Mouse (Mus musculus): Measurements from ENCODE around the gene Ppm1h. TPM values are rescaled to one million over a fixed set of nuclear protein-coding genes. Genes with fewer than 3 reads are reported as not detected.

Gene Ppm1h
- total and polyA plus RNA-seq, 3 experiments: 1.2 to 1.3 (median 1.3) TPM

DNA sequence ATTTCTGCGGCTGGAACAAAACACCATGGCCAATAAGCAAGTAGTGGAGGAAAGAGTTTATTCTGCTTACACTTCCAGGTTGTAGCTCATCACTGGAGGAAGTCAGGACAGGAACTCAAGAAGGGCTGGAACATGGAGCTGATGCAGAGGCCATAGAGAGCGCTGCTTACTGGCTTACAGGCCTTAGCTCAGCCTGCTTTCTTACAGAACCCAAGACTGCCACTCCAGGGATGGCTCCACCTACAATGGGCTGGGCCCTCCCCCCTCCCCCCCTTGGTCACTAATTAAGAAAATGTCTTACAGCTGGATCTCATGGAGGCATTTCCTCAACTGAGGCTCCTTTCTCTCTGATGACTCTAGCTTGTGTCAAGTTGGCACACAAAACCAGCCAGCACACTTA, 7.3 kb upstream of the Ppm1h start:
- DNase-seq (ENCODE audit: extremely low read depth): no peak
- in situ Hi-C loops (cut with MboI; ENCODE audit: low pct_ligation_motif_present, low pct_unique_long_range_greater_than_20kb, low sequenced_read_pairs): no loop called here
- Histone ChIP-seq H3K4me2 (ENCODE audit: insufficient read depth, low read depth, poor library complexity, severe bottlenecking) (no peak overlapping the region), H3K9ac (ENCODE audit: insufficient read depth, low read depth) (no peak overlapping the region), H3K4me3 (replicated peaks in 1 of 3; ENCODE audit: low read depth in 2 of 3, low read length in 2 of 3, poor library complexity in 1 of 3) (no peak overlapping the region), H3K4me1 (ENCODE audit: control insufficient read depth in 1 of 2, insufficient read depth in 2 of 2) (peaks cover 3 to 20% of the 10 kb centered on the region in 2 experiments; a peak in 2 of 4 replicates), H3K9me3 (replicated peaks; ENCODE audit: low read length) (no peaks in the 10 kb centered on the region), H3K27ac (ENCODE audit: insufficient read depth, low read depth) (no peak overlapping the region), H3K79me2 (replicated peaks; ENCODE audit: control insufficient read depth, extremely low read depth, insufficient read depth, poor library complexity, severe bottlenecking) (no peaks in the 10 kb centered on the region), H3K36me3 (replicated peaks in 1 of 2; ENCODE audit: control insufficient read depth in 1 of 2, insufficient read depth in 1 of 2, low read length in 1 of 2) (no peaks in the 10 kb centered on the region), H3K27me3 (replicated peaks) (no peaks in the 10 kb centered on the region)
- no peak for TF ChIP-seq HCFC1 (IDR thresholded peaks at IDR 0.05; ENCODE audit: low read depth, low read length)
- TF ChIP-seq MEF2A (IDR thresholded peaks at IDR 0.05; ENCODE audit: borderline replicate concordance, low read depth, low read length): no peak
- no peak for TF ChIP-seq JUN (IDR thresholded peaks at IDR 0.05; ENCODE audit: insufficient read depth, low read depth, low read length)
- TF ChIP-seq USF2 (conservative IDR thresholded peaks at IDR 0.05; ENCODE audit: low read depth, low read length): no peak
- no peak for TF ChIP-seq ZC3H11A (IDR thresholded peaks at IDR 0.05; ENCODE audit: low read depth, low read length)
- no peak for TF ChIP-seq UBTF (IDR thresholded peaks at IDR 0.05; ENCODE audit: low read depth, low read length)
- no peak for TF ChIP-seq ZNF384 (IDR thresholded peaks at IDR 0.05; ENCODE audit: low read depth, low read length)
- no peak for TF ChIP-seq MAFK (IDR thresholded peaks at IDR 0.05; ENCODE audit: insufficient replicate concordance, low read length)
- no peak for TF ChIP-seq E2F4 (IDR thresholded peaks at IDR 0.05; ENCODE audit: insufficient replicate concordance, low read depth, low read length)
- TF ChIP-seq SIN3A (IDR thresholded peaks at IDR 0.05; ENCODE audit: low read length): no peak
- no peak for TF ChIP-seq CTCF (conservative IDR thresholded peaks at IDR 0.05 in 1 of 2, IDR thresholded peaks at IDR 0.05 in 1 of 2; ENCODE audit: low read depth in 2 of 2, low read length in 2 of 2)
- no peak for TF ChIP-seq MYC (IDR thresholded peaks at IDR 0.05; ENCODE audit: low read depth, low read length)
- TF ChIP-seq NELFE (IDR thresholded peaks at IDR 0.05; ENCODE audit: low read depth, low read length): no peak
- dilution Hi-C loops (cut with MboI; ENCODE audit: extremely low pct_ligation_motif_present, extremely low pct_unique_long_range_greater_than_20kb, low sequenced_read_pairs): no loop called here

DNA sequence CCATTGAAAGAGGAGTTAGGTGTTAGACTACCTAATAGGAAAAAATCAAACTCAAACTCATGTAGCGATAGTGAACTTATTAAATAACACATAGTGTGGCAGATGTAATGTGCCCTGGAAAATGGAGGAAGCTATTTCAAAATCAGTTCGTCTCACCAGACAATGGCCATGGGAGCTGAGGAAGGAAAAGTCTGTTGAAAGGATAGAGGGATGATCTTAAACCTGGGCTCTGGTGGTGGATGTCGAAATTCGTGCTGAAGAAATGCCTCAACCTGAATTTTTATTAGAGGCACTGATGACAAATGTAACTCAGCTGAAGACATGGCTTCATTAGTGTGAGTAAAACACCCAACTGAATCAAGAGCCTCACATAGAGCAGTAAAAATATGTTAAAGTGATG, 6.5 kb upstream of the Ppm1h start:
- TF ChIP-seq ZNF384 (IDR thresholded peaks at IDR 0.05; ENCODE audit: low read depth, low read length) (no peak), PAX5 (IDR thresholded peaks at IDR 0.05; ENCODE audit: low read length) (no peak), MEF2A (IDR thresholded peaks at IDR 0.05; ENCODE audit: borderline replicate concordance, low read depth, low read length) (no peak), ELF1 (IDR thresholded peaks at IDR 0.05; ENCODE audit: low read depth, low read length) (no peak), USF2 (conservative IDR thresholded peaks at IDR 0.05; ENCODE audit: low read depth, low read length) (no peak), ZMIZ1 (IDR thresholded peaks at IDR 0.05; ENCODE audit: low read depth, low read length) (no peak), MAFK (IDR thresholded peaks at IDR 0.05; ENCODE audit: insufficient replicate concordance, low read length) (no peak), POLR2A (IDR thresholded peaks at IDR 0.05; ENCODE audit: low read depth, low read length) (no peak), HCFC1 (IDR thresholded peaks at IDR 0.05; ENCODE audit: low read depth, low read length) (no peak), CHD2 (IDR thresholded peaks at IDR 0.05; ENCODE audit: low read length) (no peak), ZKSCAN1 (IDR thresholded peaks at IDR 0.05; ENCODE audit: borderline replicate concordance, low read depth, low read length) (no peak), USF1 (IDR thresholded peaks at IDR 0.05; ENCODE audit: low read depth, low read length) (no peak), RCOR1 (conservative IDR thresholded peaks at IDR 0.05; ENCODE audit: low read depth, low read length) (no peak), ZC3H11A (IDR thresholded peaks at IDR 0.05; ENCODE audit: low read depth, low read length) (no peak), POLR2AphosphoS2 (IDR thresholded peaks at IDR 0.05; ENCODE audit: low read depth, low read length) (no peak), NELFE (IDR thresholded peaks at IDR 0.05; ENCODE audit: low read depth, low read length) (no peak)
- no peak for DNase-seq (ENCODE audit: extremely low read depth)
- H3K36me3 ChIP-seq (replicated peaks in 1 of 2; ENCODE audit: control insufficient read depth in 1 of 2, insufficient read depth in 1 of 2, low read length in 1 of 2): no peaks in the 10 kb centered on the region
- in situ Hi-C loops (cut with MboI; ENCODE audit: low pct_ligation_motif_present, low pct_unique_long_range_greater_than_20kb, low sequenced_read_pairs): no loop called here
- H3K4me1 ChIP-seq (ENCODE audit: control insufficient read depth in 1 of 2, insufficient read depth in 2 of 2): peaks cover 3 to 20% of the 10 kb centered on the region in 2 experiments; a peak in 2 of 4 replicates
- H3K9me3 ChIP-seq (replicated peaks; ENCODE audit: low read length): no peaks in the 10 kb centered on the region
- H3K27ac ChIP-seq (ENCODE audit: insufficient read depth, low read depth): no peak overlapping the region
- no peak overlapping the region for H3K4me3 ChIP-seq (replicated peaks in 1 of 3; ENCODE audit: low read depth in 2 of 3, low read length in 2 of 3, poor library complexity in 1 of 3)
- H3K4me2 ChIP-seq (ENCODE audit: insufficient read depth, low read depth, poor library complexity, severe bottlenecking): no peak overlapping the region
- dilution Hi-C loops (cut with MboI; ENCODE audit: extremely low pct_ligation_motif_present, extremely low pct_unique_long_range_greater_than_20kb, low sequenced_read_pairs): no loop called here
- H3K27me3 ChIP-seq (replicated peaks): no peaks in the 10 kb centered on the region
- no peak overlapping the region for H3K9ac ChIP-seq (ENCODE audit: insufficient read depth, low read depth)
- H3K79me2 ChIP-seq (replicated peaks; ENCODE audit: control insufficient read depth, extremely low read depth, insufficient read depth, poor library complexity, severe bottlenecking): no peaks in the 10 kb centered on the region
